Mouse (Mus musculus) embryo, embryonic 10 days (tissue): Measurements from ENCODE around the gene Lbh.

ENCODE experiments used
- DNase-seq: peaks from one replicate; pipeline ENCODE4 v3.0.0-alpha.2; 2015; ENCODE audit warnings: low spot score

Lbh gene

GRCm38 (mm10) chr17:72973041-72973440, 54.9 kb downstream of the Lbh start:
- no peak for DNase-seq

DNA sequence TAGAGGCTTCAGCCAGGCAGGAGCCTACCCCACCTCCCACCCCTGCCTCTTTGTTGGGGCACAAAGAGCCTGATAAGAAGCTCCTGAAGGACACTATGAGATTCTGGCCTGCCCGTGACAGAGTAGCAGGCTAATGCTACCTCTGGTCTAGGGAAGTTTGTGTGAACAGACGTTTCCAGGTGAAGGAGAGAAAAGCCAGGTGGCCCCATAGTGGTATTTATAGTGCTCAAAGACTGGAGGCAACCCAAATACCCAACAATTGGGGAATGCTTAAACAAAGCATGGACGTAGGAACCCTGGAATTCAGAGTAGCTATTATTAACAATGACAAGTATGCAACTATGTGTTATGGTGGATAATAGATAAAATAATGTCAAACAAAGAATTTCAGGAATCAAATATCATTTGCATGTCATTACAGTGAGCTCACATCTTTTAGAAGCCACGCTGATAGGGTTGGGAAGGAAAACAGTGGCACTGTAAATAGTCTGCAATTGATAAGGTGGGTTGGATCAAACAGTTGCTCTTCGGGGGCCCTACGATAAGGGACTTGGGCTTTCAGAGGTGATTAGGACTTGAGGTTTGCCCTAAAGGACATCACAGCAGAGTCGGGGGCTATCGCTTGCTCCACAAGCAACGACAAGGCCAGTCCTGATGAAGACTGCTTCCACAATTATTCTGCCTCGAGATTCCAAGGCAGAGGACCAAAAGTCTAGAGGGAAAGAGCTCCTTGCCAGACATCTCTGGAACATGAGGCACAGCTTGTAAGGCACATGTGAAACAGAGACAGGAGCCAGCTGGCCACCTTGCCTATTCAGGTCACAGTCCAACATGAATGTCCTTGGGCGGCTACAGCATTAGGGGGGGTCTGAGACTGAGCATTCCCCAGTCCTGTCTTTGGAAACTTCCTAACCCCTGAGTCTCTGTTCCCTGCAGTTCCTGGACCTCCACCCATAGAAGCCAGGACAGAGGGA, 58.4 kb downstream of the Lbh start:
- no peak for DNase-seq

DNA sequence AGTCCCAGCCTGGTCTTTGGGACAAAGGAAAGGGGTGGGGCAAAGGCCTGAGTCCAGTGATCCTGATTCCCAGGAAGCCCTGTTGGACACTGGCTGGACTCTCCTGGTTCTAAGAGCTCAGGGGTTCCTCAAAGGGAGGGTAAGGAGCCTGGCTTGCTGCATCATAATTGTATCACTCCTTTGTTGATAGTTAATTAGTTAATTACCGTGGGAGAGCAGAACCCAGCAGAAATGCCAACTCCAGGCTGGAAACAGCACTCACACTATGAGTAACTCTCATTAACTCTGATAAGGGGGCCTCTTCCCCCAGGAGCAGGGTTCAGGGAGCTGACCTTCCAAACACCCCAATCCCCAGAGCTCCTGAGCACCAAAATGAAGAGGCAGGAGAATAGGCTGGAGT, 59.5 kb downstream of the Lbh start:
- DNase-seq: no peak

GRCm38 (mm10) chr17:72982156-72982555, 64.1 kb downstream of the Lbh start:
- no peak for DNase-seq

- no peak for DNase-seq
Measured at GRCm38 (mm10) chr17:72983471-72983870, 65.4 kb downstream of the Lbh start.

DNA sequence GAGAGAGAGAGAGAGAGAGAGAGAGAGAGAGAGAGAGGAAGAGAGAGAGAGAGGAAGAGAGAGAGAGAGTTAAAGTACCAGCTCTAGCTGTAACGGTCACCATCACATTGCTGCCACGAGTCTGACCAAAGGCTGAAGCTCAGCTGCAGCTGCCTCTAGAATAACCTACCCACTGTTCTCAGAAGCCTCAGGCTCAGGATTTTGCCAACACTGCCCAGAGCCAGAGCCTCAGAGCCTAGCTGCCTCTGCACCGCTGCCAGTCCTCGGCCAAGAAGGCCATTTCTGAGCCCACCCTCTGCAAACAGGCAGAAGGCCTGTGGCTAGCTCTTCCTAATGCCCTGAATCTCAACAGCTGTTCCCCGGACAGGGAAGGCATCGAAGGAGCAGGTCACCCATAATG, 70.9 kb downstream of the Lbh start:
- no peak for DNase-seq
